Mouse (Mus musculus): Measurements from ENCODE around the gene Pcdh18. TPM values are rescaled to one million over a fixed set of nuclear protein-coding genes. Genes with fewer than 3 reads are reported as not detected.

Gene Pcdh18
- total RNA-seq (2023), result under 1 TPM; 0.22 to 0.33 TPM

DNA sequence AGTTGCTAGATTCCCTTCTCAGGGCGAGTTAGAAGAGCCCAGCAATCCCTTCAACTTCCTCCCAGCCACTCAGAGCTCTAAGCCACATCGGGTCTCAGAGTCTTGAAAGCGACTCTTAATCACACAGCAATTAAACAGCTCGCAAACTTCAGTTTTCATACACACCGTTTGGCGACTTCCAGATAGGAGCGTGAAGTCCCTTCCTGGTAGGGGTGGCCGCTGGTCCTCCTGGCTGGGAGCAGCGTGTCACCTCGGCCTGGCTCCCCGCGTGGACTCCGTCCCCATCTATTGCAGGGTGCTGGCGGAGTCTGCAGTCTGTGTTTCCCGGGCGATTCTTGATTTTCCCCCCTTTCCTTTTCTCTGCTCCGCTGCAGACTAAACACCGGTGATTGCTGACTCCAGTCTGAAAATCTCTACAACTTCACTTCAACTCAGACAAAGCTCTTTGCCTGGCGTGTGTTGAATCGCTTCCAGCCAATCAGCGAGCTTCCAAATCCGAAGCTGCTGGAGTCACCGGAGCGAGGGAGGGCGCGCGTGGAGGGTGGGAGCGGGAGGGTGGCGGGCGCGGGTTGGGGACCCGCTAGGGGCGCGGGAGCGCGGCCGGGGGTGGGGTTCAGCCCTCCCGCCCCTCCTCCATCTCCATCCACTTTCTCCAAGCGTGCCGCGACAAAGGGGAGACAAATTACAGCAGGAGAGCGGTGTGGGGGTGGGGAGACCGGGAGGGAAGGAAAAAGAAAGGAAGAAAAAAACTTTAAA is at the start of gene Pcdh18:
Pcdh18 (minus strand) TSS at position 456 of the 756 bp plus-strand sequence.

All from neutrophil, adult 83 days (primary cell).